Mouse (Mus musculus) kidney, embryonic 14.5 days (tissue): ENCODE results near the gene Bmp2k. TPM values are rescaled to one million over a fixed set of nuclear protein-coding genes. Genes with fewer than 3 reads are reported as not detected.
"Not testable (repeated sequence)": the region's sequence is repeated elsewhere in the genome, so short reads cannot be mapped to it uniquely, and the experiment has no call there.

Experiments used
- ATAC-seq: fragments of 200-750 bp; cut with Nextera tagmentation; 2 replicates; pipeline ENCODE4 v1.8.0; 2017; ENCODE audit warnings: moderate number of reproducible peaks, mild to moderate bottlenecking, moderate TSS enrichment, moderate library complexity; ENCODE audit not compliant: low FRiP score, low TSS enrichment
- H3K27ac ChIP-seq: fragments of 300-500 bp; sonication (generic); 2 replicates; pipeline ENCODE4 v1.5.1; 2014; ENCODE audit warnings: low read depth, mild to moderate bottlenecking, low read length, moderate library complexity, mixed read lengths
- H3K27me3 ChIP-seq: fragments of 300-500 bp; sonication (generic); 2 replicates; pipeline ENCODE4 v1.6.1; 2014; ENCODE audit warnings: mild to moderate bottlenecking, low read length; ENCODE audit not compliant: control insufficient read depth, insufficient read depth
- H3K36me3 ChIP-seq: fragments of 300-500 bp; sonication (generic); 2 replicates; pipeline ENCODE4 v1.6.1; 2014; ENCODE audit warnings: low read length, mixed read lengths; ENCODE audit not compliant: control insufficient read depth, insufficient read depth
- H3K4me1 ChIP-seq: fragments of 300-500 bp; sonication (generic); 2 replicates; pipeline ENCODE4 v1.6.1; 2014; ENCODE audit warnings: low read length, mixed read lengths; ENCODE audit not compliant: control insufficient read depth, insufficient read depth
- H3K4me2 ChIP-seq: fragments of 300-500 bp; sonication (generic); replicated peaks from 2 replicates; pipeline ENCODE4 v1.6.1; 2014; ENCODE audit warnings: low read depth, mild to moderate bottlenecking, low read length
- H3K4me3 ChIP-seq: fragments of 300-500 bp; sonication (generic); 2 replicates; pipeline ENCODE4 v1.5.1; 2014; ENCODE audit warnings: mild to moderate bottlenecking, low read length
- H3K9ac ChIP-seq: fragments of 300-500 bp; sonication (generic); 2 replicates; pipeline ENCODE4 v1.6.1; 2014; ENCODE audit warnings: low read depth, mild to moderate bottlenecking, low read length, moderate library complexity
- H3K9me3 ChIP-seq: fragments of 300-500 bp; sonication (generic); 2 replicates; pipeline ENCODE4 v1.6.1; 2016; ENCODE audit warnings: low read length; ENCODE audit not compliant: control insufficient read depth
- WGBS: fragments of 180-500 bp; shearing (Covaris S2); extraction: QIAGEN DNeasy Blood & Tissue Kit; methylation state at CpG from one replicate; pipeline ENCODE4 v1.1.7; 2014; 5-methylcytosine and 5-hydroxymethylcytosine counted together
- polyA plus RNA-seq: library from polyadenylated mRNA; unstranded; fragments of >200 nt; fragmentation: Nextera tagmentation; extraction: Ambion mirVana; gene quantifications from 2 replicates; pipeline ENCODE4 v1.2.1, GENCODE M21; 2014

Gene Bmp2k
- polyA plus RNA-seq, 1 experiment from 2014 or later = 10.9 TPM

DNA sequence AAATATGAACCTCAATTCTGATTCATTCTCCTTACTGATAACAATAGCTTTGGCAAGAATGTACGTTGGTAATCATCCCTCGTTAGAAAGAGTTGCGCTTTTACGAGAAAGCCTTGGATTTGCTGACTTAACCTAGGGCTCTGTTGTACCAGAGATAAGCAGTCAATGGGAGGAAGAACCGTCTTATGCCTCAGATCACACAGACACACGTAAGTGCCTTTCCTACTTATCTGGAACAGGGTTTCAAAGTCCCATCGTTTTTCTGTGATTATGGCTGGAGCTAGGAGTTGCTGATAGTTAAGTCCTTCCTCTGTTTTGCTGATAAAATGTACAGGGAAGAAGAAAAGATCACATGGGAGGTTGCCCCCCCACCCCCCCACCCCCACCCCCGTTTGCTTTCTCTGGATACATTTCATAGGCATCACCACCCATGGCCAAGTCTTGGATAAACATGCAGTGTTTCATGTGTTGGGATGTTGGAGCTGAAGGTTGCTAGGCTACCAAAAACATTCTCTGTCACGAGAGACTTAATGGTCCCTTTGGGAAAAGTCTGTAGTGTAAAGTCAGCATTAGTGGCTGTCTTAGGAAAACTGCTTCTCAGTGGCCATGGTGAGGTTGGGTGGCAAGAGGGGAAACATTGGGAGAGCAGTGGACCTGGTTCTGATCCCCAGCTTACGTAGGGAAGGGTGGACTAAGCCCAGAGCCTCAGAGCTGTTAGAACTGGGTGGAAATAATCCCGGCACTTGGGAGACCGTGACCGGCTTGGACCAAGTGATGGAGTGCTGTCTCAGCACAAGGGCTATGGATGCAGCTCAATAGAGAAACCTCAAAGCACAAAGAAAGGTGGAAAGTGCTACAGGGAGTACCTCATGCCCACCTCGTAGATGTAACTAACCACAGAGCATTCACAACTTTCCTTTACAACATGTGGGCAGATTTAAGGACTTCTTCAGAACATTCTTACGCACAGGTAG is 25.1 kb downstream of the Bmp2k start:
- H3K9me3 ChIP-seq = no peaks in the 10 kb centered on the region
- H3K4me1 ChIP-seq = no peaks in the 10 kb centered on the region
- ATAC-seq = 0 out of 2 replicates have a peak, but pooled peaks have one; percentile 35
- no peak overlapping the region for H3K4me2 ChIP-seq
- no peak overlapping the region for H3K27ac ChIP-seq
- WGBS = 56% methylated on average over 15 of the region's 15 CpGs
- H3K9ac ChIP-seq = no peak overlapping the region
- H3K36me3 ChIP-seq = no peaks in the 10 kb centered on the region
- no peaks in the 10 kb centered on the region for H3K27me3 ChIP-seq
- H3K4me3 ChIP-seq = no peak overlapping the region

DNA sequence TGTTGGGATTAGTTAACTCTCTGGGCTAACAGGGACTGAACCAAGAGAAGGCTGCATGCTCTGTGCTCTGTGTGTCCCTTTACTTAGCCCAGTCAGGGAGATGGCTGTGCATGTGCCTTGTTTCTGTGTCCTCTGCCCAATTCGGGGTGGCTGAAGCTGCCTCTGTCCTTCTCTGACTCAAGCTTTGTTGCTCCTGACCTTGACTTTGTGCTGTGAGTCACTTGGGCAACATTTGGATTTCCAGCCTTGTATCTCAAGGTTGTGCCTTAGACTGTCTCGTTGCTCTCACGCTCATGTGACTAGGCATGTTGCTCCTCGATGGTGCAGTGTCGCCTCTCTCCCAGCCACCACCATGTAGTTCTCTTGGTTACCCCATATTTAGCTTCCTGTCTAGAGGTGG is 27.3 kb downstream of the Bmp2k start:
- H3K9ac ChIP-seq = no peak overlapping the region
- WGBS = 86% methylated on average over 5 of the region's 5 CpGs
- ATAC-seq = no peak
- H3K4me3 ChIP-seq = no peak overlapping the region
- no peak overlapping the region for H3K4me2 ChIP-seq
- no peaks in the 10 kb centered on the region for H3K27me3 ChIP-seq
- H3K27ac ChIP-seq = no peak overlapping the region
- no peaks in the 10 kb centered on the region for H3K4me1 ChIP-seq
- H3K9me3 ChIP-seq = no peaks in the 10 kb centered on the region
- no peaks in the 10 kb centered on the region; the same call in 1 of the 2 replicates for H3K36me3 ChIP-seq

DNA sequence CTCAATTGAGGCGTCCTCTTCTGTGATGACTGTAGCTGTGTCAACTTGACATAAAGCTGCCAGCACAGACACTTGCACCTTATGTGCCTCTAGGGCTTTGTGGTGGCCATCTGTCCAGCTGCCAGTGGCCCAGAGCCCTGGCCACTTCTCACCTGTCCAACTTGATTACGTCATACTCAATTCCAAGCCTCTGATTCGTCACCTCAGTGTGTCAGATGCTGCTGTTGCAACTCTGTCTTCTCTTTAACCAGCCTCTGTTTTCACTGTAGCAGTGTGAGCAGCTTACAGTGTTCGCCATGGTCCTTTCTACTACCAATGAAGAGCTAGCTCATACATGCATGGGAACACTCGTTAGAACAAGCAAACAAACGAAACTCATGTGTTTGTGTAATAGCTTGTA is 28.2 kb downstream of the Bmp2k start:
- H3K27ac ChIP-seq = no peak overlapping the region
- no peaks in the 10 kb centered on the region for H3K9me3 ChIP-seq
- no peaks in the 10 kb centered on the region for H3K4me1 ChIP-seq
- WGBS = 87% methylated on average over 6 of the region's 6 CpGs
- H3K9ac ChIP-seq = no peak overlapping the region
- H3K36me3 ChIP-seq = no peaks in the 10 kb centered on the region; the same call in 1 of the 2 replicates
- no peak overlapping the region for H3K4me2 ChIP-seq
- H3K4me3 ChIP-seq = no peak overlapping the region
- no peaks in the 10 kb centered on the region for H3K27me3 ChIP-seq
- ATAC-seq = no peak

DNA sequence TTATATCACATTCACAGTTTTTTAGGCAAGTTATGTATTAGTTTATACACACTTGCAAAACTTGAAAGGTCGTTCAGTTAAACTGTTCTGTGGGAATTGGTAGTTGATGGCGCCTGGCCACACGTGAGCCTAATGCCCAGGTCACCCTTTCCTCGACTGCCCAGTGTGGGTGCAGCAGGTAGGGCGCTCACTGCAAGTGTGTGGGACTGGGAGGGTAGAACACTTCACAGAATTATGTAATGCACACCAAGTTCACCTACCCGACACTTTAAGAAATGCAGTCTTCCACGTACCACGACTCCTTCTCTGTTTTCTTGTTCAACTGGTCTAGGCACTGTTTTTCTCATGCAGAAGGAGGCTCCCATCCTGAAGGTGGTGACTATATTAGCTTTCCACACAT is 30.5 kb downstream of the Bmp2k start:
- Histone ChIP-seq H3K9me3 (no peaks in the 10 kb centered on the region), H3K36me3 (peaks cover 5% of the 10 kb centered on the region; the same call in 1 of the 2 replicates), H3K27me3 (no peaks in the 10 kb centered on the region), H3K27ac (no peak overlapping the region), H3K4me2 (no peak overlapping the region), H3K4me3 (no peak overlapping the region), H3K4me1 (no peaks in the 10 kb centered on the region), H3K9ac (no peak overlapping the region)
- 91% methylated on average over 8 of the region's 8 CpGs for WGBS
- ATAC-seq = no peak

DNA sequence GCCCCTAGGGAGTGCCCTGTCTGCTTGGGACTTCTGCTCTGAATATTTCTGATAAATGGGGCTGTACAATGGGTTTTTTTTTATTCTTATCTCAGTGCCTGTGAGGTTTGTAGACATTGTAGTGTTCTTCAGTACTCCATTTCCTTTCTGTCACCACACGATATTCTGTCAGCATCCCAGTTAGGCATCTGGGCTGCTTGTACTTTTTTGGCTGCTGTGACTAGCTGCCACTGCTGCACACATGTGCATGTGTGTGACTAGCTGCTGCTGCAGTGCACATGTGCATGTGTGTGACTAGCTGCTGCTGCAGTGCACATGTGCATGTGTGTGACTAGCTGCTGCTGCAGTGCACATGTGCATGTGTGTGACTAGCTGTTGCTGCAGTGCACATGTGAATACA is 31.4 kb downstream of the Bmp2k start:
- not testable (repeated sequence) for H3K36me3 ChIP-seq, H3K27ac ChIP-seq, H3K27me3 ChIP-seq, H3K4me3 ChIP-seq, H3K9ac ChIP-seq, H3K4me1 ChIP-seq, H3K9me3 ChIP-seq, H3K4me2 ChIP-seq, ATAC-seq
- WGBS = 73% methylated on average over 1 of the region's 1 CpGs

DNA sequence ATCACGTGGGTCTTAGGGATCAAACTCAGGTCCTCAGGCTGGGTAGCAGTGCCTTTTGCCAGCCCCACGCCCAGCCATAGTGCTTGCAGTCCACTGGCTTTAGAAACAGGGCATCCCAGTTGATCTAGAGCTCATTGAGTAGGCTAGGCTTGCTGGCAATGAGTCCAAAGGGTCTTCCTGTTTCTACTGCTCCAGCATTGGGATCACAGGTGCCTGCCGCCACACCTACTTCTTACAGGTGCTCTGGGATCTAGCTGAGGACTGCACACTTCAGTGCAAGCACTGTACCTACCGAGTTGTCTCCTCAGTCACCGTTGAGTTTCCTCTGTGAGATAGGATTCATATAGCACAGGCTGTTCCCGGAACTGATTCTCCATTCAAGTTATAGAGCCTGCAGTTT is 34.3 kb downstream of the Bmp2k start:
- no peak overlapping the region for H3K9ac ChIP-seq
- H3K4me2 ChIP-seq = no peak overlapping the region
- no peaks in the 10 kb centered on the region for H3K9me3 ChIP-seq
- no peak overlapping the region for H3K4me3 ChIP-seq
- ATAC-seq = no peak
- peaks cover 5% of the 10 kb centered on the region; the same call in 1 of the 2 replicates for H3K36me3 ChIP-seq
- no peaks in the 10 kb centered on the region for H3K27me3 ChIP-seq
- no peaks in the 10 kb centered on the region for H3K4me1 ChIP-seq
- H3K27ac ChIP-seq = no peak overlapping the region
- 87% methylated on average over 6 of the region's 6 CpGs for WGBS

DNA sequence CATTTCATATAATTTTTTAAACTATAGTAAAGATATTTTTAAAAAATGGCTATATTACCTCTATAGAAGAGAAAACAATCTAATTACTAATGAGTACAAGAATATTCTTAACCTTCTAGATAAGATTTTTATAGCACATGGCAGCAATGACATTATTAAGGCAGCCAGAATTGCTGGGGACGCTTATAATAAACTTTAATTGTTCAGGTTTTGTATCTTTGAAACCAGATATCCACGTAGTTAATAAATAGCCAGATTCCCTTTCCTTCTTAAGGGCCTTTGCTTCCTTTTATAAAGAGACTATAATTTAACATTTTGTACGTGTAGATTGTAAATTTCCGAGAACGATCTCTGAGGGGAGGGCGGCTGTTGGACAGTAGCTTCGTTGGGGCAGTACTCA is 47.8 kb downstream of the Bmp2k start:
- no peak overlapping the region for H3K4me3 ChIP-seq
- H3K9ac ChIP-seq = no peak overlapping the region
- H3K36me3 ChIP-seq = peaks cover 8% of the 10 kb centered on the region; the same call in 1 of the 2 replicates
- H3K27me3 ChIP-seq = no peaks in the 10 kb centered on the region
- no peaks in the 10 kb centered on the region for H3K9me3 ChIP-seq
- H3K4me2 ChIP-seq = no peak overlapping the region
- WGBS = 62% methylated on average over 7 of the region's 7 CpGs
- no peaks in the 10 kb centered on the region for H3K4me1 ChIP-seq
- no peak overlapping the region for H3K27ac ChIP-seq
- no peak for ATAC-seq

DNA sequence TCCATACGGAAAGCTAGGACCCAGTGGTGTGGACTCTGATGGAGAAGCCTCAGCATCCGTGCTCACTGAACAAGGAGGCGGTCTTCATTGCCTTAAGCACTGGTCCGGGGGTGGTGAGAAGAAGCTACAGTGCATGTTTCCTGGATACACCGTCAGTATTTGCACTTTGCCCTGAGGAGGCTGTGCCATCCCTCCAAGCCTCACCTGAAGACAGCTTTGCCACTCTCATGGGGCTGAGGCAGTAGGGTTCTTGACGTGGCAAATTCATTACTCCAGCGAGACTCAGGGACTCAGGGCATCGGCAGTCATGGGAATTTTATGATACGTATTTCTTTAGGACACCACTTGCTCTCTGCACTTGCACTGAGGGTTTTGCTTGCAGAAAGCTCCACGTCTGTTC is 49.2 kb downstream of the Bmp2k start:
- Histone ChIP-seq H3K4me2 (no peak overlapping the region), H3K9me3 (no peaks in the 10 kb centered on the region), H3K36me3 (peaks cover 8% of the 10 kb centered on the region; the same call in 1 of the 2 replicates), H3K9ac (no peak overlapping the region), H3K4me3 (no peak overlapping the region), H3K27ac (no peak overlapping the region), H3K4me1 (no peaks in the 10 kb centered on the region), H3K27me3 (no peaks in the 10 kb centered on the region)
- no peak for ATAC-seq
- 85% methylated on average over 10 of the region's 10 CpGs for WGBS

DNA sequence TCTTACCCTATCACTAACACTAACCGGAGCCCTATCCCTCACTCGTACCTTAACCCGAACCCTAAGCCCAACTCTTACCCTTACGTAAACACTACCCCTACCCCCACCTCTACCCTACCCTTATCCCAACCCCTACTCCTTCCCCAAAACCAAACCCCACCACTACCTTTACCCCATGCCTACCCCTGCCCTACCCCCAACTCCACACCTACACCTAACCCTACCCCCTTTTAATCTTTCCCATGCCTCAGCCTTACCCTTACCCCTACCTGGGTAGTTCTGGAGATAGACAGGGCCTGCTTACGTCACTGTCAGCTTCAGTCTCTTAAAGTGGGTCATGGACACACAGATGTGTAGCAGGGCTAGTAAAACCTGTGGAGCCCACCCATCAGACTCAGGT is 51.4 kb downstream of the Bmp2k start:
- Histone ChIP-seq H3K9me3 (no peaks in the 10 kb centered on the region), H3K27me3 (no peaks in the 10 kb centered on the region), H3K27ac (no peak overlapping the region), H3K9ac (no peak overlapping the region), H3K36me3 (peaks cover 5% of the 10 kb centered on the region; the same call in 1 of the 2 replicates), H3K4me1 (no peaks in the 10 kb centered on the region), H3K4me2 (no peak overlapping the region), H3K4me3 (no peak overlapping the region)
- WGBS = 96% methylated on average over 5 of the region's 5 CpGs
- no peak for ATAC-seq
